Mouse (Mus musculus): ENCODE measurements around the gene Slc25a11.

DNA sequence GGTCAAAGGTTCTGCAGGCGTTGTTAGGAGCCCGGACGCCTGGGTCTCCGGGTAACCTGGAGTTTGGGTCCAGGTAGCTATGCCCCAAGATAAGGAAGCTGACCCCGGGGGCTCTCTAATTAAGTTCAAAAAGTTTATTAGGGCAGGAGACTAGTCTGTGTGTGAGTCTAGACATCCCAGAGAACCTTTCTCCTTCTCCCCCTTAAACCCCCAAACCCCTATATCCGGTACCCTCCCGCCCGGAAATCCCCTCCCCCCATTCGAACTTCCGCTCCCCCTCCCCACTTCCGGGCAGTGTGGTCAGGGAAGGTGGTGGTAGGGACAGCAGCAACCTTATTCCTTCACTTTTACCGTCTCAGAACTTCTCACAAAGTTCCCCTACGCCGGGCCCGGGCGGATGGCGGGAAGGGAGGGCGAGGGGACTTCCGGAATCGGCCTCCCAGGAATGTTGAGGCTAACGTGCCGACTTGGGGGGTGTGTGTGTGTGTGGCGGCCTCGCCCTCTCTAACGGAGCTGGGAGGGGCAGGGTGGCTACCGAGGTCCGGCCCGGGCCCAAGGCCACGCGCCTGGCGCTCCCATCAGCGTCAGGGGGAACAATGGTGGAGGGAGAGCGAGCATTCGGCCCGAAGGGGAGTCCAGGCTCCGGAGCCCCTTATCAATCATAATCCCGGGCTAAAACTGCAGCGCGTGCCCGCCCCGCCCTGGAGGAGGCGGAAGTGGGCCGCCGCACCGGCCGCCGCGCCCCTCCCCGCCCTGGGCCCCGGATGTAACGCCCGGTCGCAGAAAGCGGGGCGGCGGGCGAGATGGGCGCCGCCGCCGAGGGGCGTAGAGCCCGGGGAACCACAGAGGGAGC lies 6.3 kb upstream of the Slc25a11 start:
- no peak for TF ChIP-seq CTCF (IDR thresholded peaks at IDR 0.05; ENCODE audit: low read depth, low read length)
- no peak for TF ChIP-seq POLR2A (IDR thresholded peaks at IDR 0.05; ENCODE audit: extremely low read depth, insufficient read depth, low read length)
